16 mouse cellular contexts compared by ENCODE assay signal in genomic region chr7:65041106-65041505, GRCm38 (mm10).
A peak's percentile ranks its signal among the peaks of the same experiment; 100 is the strongest.
DNase-seq lines count a peak whose midpoint lies in the region.
"Had no signal": no experiment of that assay in that cellular context is flagged by ENCODE, and none has a peak within 500 bp of the region (broad histone marks: within the 10 kb centered on the region; RNA-seq: fewer than 3 reads in every experiment).

No protein-coding gene starts in this region.

- peak; percentile 53 to 62 for DNase-seq in cerebellum, postnatal 10 days
- no peak for DNase-seq in cerebellum, adult 8-10 months
- peak; percentile 51 to 64 for DNase-seq in cerebellum, postnatal 14 days
- no peak for DNase-seq in cerebellum, postnatal 36 days
- DNase-seq in cerebellum, postnatal 25 days = peak; percentile 20 to 38
- no peak for DNase-seq in cerebellum, postnatal 4 days (ENCODE audit: low spot score in 2 of 2)
- DNase-seq: adrenal gland, adult 2 months; adrenal gland, adult 8-10 months; adrenal gland, postnatal 10 days; adrenal gland, postnatal 14 days; adrenal gland, postnatal 25 days; adrenal gland, postnatal 36 days; B cell, adult 2 months; cerebellum, adult 11 months; cerebellum, adult 11-12 months; cerebellum, adult 18-20 months had no signal

Comparison
In these comparisons a context has a peak if more than half of its experiments do, and no peak if none do; other contexts are left out.
1. DNase-seq: peak in cerebellum, postnatal 10 days (2 of 2), cerebellum, postnatal 14 days (2 of 2) and cerebellum, postnatal 25 days (2 of 2); none in cerebellum, adult 8-10 months (single experiment), cerebellum, postnatal 36 days (0 of 2) and cerebellum, postnatal 4 days (0 of 2).